Mouse (Mus musculus): ENCODE results near the gene Atp6v0e2. TPM values are rescaled to one million over a fixed set of nuclear protein-coding genes. Genes with fewer than 3 reads are reported as not detected.
A peak's percentile ranks its signal among the peaks of the same experiment; 100 is the strongest.

Atp6v0e2 gene
- polyA plus RNA-seq, 1 experiment from 2014 or later: 13.9 TPM

- ATAC-seq (ENCODE audit: insufficient number of reproducible peaks, insufficient read depth, low FRiP score, low TSS enrichment, low read depth): no peak
- H3K4me3 ChIP-seq: no peak overlapping the region
- 0 out of 2 replicates have a peak overlapping the region, but pooled peaks have one; percentile 27 for H3K9ac ChIP-seq
- H3K36me3 ChIP-seq: no peaks in the 10 kb centered on the region
- H3K4me1 ChIP-seq: peaks cover 33% of the 10 kb centered on the region
- WGBS: 26% methylated on average over 7 of the region's 7 CpGs
- no peak overlapping the region for H3K4me2 ChIP-seq
- no peaks in the 10 kb centered on the region for H3K27me3 ChIP-seq
- peak overlapping the region; percentile 48 for H3K27ac ChIP-seq
- H3K9me3 ChIP-seq: no peaks in the 10 kb centered on the region
Observed at GRCm38 (mm10) chr6:48541560-48542450, 4.4 kb downstream of the Atp6v0e2 start.

DNA sequence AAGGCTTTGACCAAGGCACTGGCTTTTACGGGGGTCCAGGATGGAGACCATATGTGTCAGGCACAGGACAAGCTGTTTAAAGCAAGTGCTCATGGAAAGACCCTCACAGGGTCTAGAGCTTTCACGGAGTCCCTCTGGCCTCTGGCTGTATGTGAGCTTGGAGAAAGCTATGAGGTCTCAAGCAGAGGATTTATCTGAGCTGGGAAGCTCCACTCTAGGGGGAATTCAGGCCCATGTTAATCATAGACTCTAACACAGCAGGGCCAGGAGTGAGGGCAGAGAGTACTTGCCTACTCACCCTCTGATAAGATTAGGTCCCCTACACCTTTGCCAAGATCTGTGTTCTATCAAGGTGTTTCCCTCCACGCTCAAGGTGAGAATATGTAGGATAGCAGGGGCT is 5.2 kb downstream of the Atp6v0e2 start:
- Histone ChIP-seq H3K9me3 (no peaks in the 10 kb centered on the region), H3K36me3 (no peaks in the 10 kb centered on the region), H3K4me2 (no peak overlapping the region), H3K27ac (peak overlapping the region; percentile 48; the same call in 1 of the 2 replicates), H3K4me1 (peaks cover 27% of the 10 kb centered on the region), H3K4me3 (no peak overlapping the region), H3K27me3 (no peaks in the 10 kb centered on the region), H3K9ac (no peak overlapping the region)
- no peak for ATAC-seq (ENCODE audit: insufficient number of reproducible peaks, insufficient read depth, low FRiP score, low TSS enrichment, low read depth)
- 82% methylated on average over 3 of the region's 3 CpGs for WGBS

DNA sequence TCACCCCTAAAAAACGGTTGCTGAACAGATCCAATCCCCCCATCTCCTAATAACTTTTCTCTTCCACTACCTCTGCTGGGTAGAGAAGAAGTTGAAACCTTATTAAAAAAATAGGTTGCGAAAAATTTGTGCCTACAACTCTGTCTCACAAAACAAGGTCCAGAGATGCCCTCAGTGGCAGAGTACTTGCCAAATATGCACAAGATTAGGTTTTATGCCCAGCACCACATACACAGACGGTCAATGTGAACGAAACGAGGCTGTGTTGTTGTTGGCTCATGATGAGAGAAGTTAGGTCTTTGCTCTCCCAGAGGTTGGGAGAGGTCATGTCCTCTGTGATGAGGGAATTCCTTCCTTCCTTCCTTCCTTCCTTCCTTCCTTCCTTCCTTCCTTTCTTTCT is 7.8 kb downstream of the Atp6v0e2 start:
- H3K9me3 ChIP-seq: no peaks in the 10 kb centered on the region
- H3K4me2 ChIP-seq: no peak overlapping the region
- WGBS: 76% methylated on average over 5 of the region's 5 CpGs
- ATAC-seq (ENCODE audit: insufficient number of reproducible peaks, insufficient read depth, low FRiP score, low TSS enrichment, low read depth): no peak
- H3K4me1 ChIP-seq: peaks cover 20% of the 10 kb centered on the region
- no peaks in the 10 kb centered on the region for H3K36me3 ChIP-seq
- no peak overlapping the region for H3K9ac ChIP-seq
- no peak overlapping the region for H3K4me3 ChIP-seq
- H3K27ac ChIP-seq: no peak overlapping the region
- H3K27me3 ChIP-seq: no peaks in the 10 kb centered on the region

DNA sequence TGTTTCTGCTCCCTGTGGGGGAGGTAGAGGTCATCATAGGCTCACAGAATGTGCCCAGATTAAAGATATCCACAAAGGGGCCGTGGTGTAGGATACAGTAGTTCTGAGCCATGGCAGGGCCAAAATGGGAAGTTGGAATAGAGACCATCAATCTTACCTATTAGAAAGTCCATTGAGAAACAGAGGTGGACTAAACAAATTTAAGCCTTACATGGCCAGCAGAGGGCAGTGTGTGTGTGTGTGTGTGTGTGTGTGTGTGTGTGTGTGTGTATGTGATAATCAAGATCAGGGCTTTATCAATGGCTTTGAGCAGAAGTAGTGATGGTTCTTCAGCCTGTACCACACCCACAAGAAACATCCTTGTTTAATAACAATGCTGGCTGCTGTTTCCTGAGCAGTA is 8.9 kb downstream of the Atp6v0e2 start:
- 69% methylated on average over 1 of the region's 1 CpGs for WGBS
- no peak overlapping the region for H3K27ac ChIP-seq

GRCm38 (mm10) chr6:48546858-48547257 is 9.4 kb downstream of the Atp6v0e2 start:
- H3K4me1 ChIP-seq: peaks cover 11% of the 10 kb centered on the region
- 41% methylated on average over 4 of the region's 4 CpGs for WGBS
- H3K4me2 ChIP-seq: no peak overlapping the region
- no peaks in the 10 kb centered on the region for H3K27me3 ChIP-seq
- no peak overlapping the region for H3K4me3 ChIP-seq
- ATAC-seq (ENCODE audit: insufficient number of reproducible peaks, insufficient read depth, low FRiP score, low TSS enrichment, low read depth): no peak
- no peak overlapping the region for H3K9ac ChIP-seq
- no peaks in the 10 kb centered on the region for H3K36me3 ChIP-seq
- H3K27ac ChIP-seq: no peak overlapping the region
- no peaks in the 10 kb centered on the region for H3K9me3 ChIP-seq

More for the DNA sequence above, 8.9 kb downstream of the Atp6v0e2 start:
- no peak for ATAC-seq (ENCODE audit: insufficient number of reproducible peaks, insufficient read depth, low FRiP score, low TSS enrichment, low read depth)
- no peaks in the 10 kb centered on the region for H3K9me3 ChIP-seq
- no peaks in the 10 kb centered on the region for H3K27me3 ChIP-seq
- H3K36me3 ChIP-seq: no peaks in the 10 kb centered on the region
- no peak overlapping the region for H3K9ac ChIP-seq
- H3K4me2 ChIP-seq: no peak overlapping the region
- peaks cover 17% of the 10 kb centered on the region for H3K4me1 ChIP-seq
- no peak overlapping the region for H3K4me3 ChIP-seq

- H3K36me3 ChIP-seq: no peaks in the 10 kb centered on the region
- H3K4me2 ChIP-seq: no peak overlapping the region
- 0 out of 2 replicates have a peak, but pooled peaks cover 3% of the 10 kb centered on the region for H3K4me1 ChIP-seq
- no peak overlapping the region for H3K4me3 ChIP-seq
- 88% methylated on average over 6 of the region's 6 CpGs for WGBS
- no peaks in the 10 kb centered on the region for H3K9me3 ChIP-seq
- ATAC-seq (ENCODE audit: insufficient number of reproducible peaks, insufficient read depth, low FRiP score, low TSS enrichment, low read depth): no peak
- no peak overlapping the region for H3K27ac ChIP-seq
- no peak overlapping the region for H3K9ac ChIP-seq
- no peaks in the 10 kb centered on the region for H3K27me3 ChIP-seq
Observed at GRCm38 (mm10) chr6:48548314-48548713, 10.9 kb downstream of the Atp6v0e2 start.

GRCm38 (mm10) chr6:48552918-48553317 is 15.5 kb downstream of the Atp6v0e2 start:
- Histone ChIP-seq H3K4me1 (peaks cover 13% of the 10 kb centered on the region), H3K4me2 (no peak overlapping the region), H3K9me3 (no peaks in the 10 kb centered on the region), H3K9ac (no peak overlapping the region), H3K36me3 (peaks cover 8% of the 10 kb centered on the region; the same call in 1 of the 2 replicates), H3K27ac (no peak overlapping the region), H3K27me3 (no peaks in the 10 kb centered on the region), H3K4me3 (no peak overlapping the region)
- ATAC-seq (ENCODE audit: insufficient number of reproducible peaks, insufficient read depth, low FRiP score, low TSS enrichment, low read depth): no peak
- 54% methylated on average over 4 of the region's 4 CpGs for WGBS

- Histone ChIP-seq H3K4me1 (peaks cover 13% of the 10 kb centered on the region), H3K9me3 (no peaks in the 10 kb centered on the region), H3K4me2 (peak overlapping the region; percentile 76), H3K9ac (peak overlapping the region; percentile 80), H3K27ac (peak overlapping the region; percentile 98), H3K36me3 (peaks cover 8% of the 10 kb centered on the region; the same call in 1 of the 2 replicates), H3K4me3 (peak overlapping the region; percentile 52), H3K27me3 (no peaks in the 10 kb centered on the region)
- WGBS: 89% methylated on average over 4 of the region's 4 CpGs
- no peak for ATAC-seq (ENCODE audit: insufficient number of reproducible peaks, insufficient read depth, low FRiP score, low TSS enrichment, low read depth)
Observed at GRCm38 (mm10) chr6:48553819-48554218, 16.4 kb downstream of the Atp6v0e2 start.

GRCm38 (mm10) chr6:48554280-48555103 is 17.1 kb downstream of the Atp6v0e2 start, which contains the start of gene Lrrc61:
Gene Lrrc61, plus strand, starts transcription at chr6:48554796.
- peak; percentile 80 for ATAC-seq (ENCODE audit: insufficient number of reproducible peaks, insufficient read depth, low FRiP score, low TSS enrichment, low read depth)
- under 1% methylated on average over 39 of the region's 39 CpGs for WGBS
- H3K9ac ChIP-seq: peak within 1 kb of the TSS; percentile 80

GRCm38 (mm10) chr6:48555104-48555890 is 17.9 kb downstream of the Atp6v0e2 start:
- H3K36me3 ChIP-seq: peaks cover 8% of the 10 kb centered on the region; the same call in 1 of the 2 replicates
- H3K9me3 ChIP-seq: no peaks in the 10 kb centered on the region
- H3K9ac ChIP-seq: peak overlapping the region; percentile 80
- peaks cover 13% of the 10 kb centered on the region for H3K4me1 ChIP-seq
- peak; percentile 69 for ATAC-seq (ENCODE audit: insufficient number of reproducible peaks, insufficient read depth, low FRiP score, low TSS enrichment, low read depth)
- peak overlapping the region; percentile 52 for H3K4me3 ChIP-seq
- H3K27ac ChIP-seq: peak overlapping the region; percentile 98
- H3K27me3 ChIP-seq: no peaks in the 10 kb centered on the region
- peak overlapping the region; percentile 76 for H3K4me2 ChIP-seq
- WGBS: 27% methylated on average over 14 of the region's 14 CpGs

More at GRCm38 (mm10) chr6:48554280-48555103, 17.1 kb downstream of the Atp6v0e2 start, which contains the start of gene Lrrc61:
- H3K27ac ChIP-seq: peak within 1 kb of the TSS; percentile 98
- H3K4me3 ChIP-seq: peak within 1 kb of the TSS; percentile 52
- peaks cover 13% of the 10 kb centered on the region for H3K4me1 ChIP-seq
- H3K4me2 ChIP-seq: peak within 1 kb of the TSS; percentile 76
- H3K9me3 ChIP-seq: no peaks in the 10 kb centered on the region
- no peaks in the 10 kb centered on the region for H3K27me3 ChIP-seq
- peaks cover 8% of the 10 kb centered on the region; the same call in 1 of the 2 replicates for H3K36me3 ChIP-seq

GRCm38 (mm10) chr6:48555956-48556355 is 18.5 kb downstream of the Atp6v0e2 start:
- Histone ChIP-seq H3K27me3 (no peaks in the 10 kb centered on the region), H3K9ac (no peak overlapping the region), H3K4me3 (no peak overlapping the region), H3K36me3 (peaks cover 10% of the 10 kb centered on the region; the same call in 1 of the 2 replicates), H3K4me1 (peaks cover 13% of the 10 kb centered on the region), H3K4me2 (peak overlapping the region; percentile 76; the same call in 1 of the 2 replicates), H3K27ac (peak overlapping the region; percentile 98), H3K9me3 (no peaks in the 10 kb centered on the region)
- ATAC-seq (ENCODE audit: insufficient number of reproducible peaks, insufficient read depth, low FRiP score, low TSS enrichment, low read depth): no peak
- 86% methylated on average over 3 of the region's 3 CpGs for WGBS
